Mouse (Mus musculus): ENCODE results near the gene Neb.

The Neb gene

DNA sequence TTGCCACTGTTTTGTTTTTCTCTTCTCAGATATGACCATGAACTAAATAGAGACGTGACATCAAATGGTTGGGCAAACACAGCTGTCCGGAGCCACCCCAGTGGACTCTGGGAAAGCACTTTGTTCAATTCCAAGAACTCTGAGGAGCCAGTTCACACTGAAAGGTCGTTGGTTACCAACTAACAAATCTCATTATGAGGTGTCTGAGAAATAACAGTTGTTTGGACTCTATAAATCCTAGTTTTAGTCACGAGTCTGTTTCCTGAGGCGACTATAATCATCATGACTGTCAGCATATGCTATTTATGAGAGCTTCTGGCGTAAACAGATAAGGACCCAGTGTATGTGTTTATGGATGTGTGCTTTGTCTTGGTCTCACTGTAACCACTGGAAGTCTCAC, 5.8 kb downstream of the Neb start:
- no peak for DNase-seq (ENCODE audit: low spot score)

DNA sequence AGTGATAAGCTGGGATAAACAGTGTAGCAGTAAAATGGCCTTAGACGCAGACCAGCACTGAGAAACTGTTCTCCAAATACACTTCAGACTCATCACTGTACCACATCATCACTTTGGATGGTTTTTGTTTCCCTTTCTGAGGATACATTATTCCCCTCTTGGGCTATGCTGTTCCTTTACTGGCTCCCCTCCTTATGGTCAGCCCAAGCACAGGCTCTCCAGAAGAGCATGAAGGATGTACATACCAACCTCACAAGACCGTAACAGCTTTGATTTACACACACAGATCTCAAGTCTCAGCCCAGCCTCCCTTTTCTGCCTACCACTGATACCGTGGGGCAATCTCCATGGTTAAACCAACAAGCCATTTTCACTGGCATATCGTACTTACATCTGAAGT, 6.2 kb downstream of the Neb start:
- DNase-seq (ENCODE audit: low spot score), result no peak

DNA sequence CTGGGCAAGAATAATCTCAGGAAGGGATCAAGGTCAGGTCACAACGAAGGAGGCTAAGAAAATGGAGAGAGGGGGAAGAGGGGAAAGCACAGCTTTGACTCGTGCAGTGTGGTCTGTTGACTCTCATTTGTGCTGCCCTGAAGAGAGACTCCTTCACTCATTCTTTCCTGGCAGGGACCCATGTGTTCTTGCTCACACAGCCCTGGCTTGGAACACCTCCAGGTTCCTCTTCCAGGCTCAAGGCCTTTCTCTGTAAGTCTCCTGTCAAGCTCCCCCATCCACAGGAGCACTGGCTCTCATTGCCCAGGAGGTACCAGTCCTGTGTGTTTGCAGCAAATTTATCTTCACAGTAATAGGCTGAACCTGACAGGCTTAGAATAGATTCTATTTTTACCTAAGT, 7.2 kb downstream of the Neb start:
- DNase-seq (ENCODE audit: low spot score), result no peak

DNA sequence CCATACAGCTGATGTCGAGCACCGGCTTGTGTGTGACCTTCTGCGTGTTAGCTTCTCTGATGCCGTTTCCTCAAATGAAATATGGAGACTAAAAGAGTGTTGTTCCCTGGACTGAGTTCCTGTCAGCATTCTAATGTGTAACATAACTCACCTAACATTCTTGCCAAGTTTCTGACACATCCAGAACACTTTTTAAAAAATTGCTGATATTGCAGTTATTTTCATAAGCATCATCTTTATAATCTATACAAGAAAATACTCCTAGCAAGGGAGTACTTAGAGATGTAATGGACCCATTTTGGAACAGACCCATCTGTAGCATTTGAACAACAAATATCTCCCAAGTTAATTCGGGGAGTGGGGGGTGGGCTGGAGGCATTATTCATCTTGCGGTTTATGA, 8.7 kb downstream of the Neb start:
- no peak for DNase-seq (ENCODE audit: low spot score)

- no peak for DNase-seq (ENCODE audit: low spot score)
Observed at GRCm38 (mm10) chr2:52367665-52368064, 10.6 kb downstream of the Neb start.

- no peak for DNase-seq (ENCODE audit: low spot score)
Observed at GRCm38 (mm10) chr2:52367248-52367647, 11.0 kb downstream of the Neb start.

DNA sequence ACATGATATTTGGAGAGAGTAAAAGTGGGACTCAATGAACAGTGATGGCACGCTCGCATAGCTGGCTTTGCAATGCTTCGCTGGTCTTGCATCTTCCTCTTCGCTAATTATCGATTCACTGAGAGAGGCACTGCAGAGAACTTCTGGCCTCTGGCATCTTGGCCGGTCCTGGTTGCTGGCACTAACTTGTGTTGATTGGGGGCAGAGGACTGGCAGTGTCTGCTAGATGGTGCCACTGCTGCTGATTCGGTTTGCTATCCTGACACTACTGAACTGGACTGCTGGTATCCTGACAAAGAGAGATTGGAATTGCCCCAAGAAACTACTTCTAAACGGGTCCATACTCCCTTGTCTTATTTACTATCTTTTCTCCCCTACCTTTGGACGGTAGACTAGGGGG, 17.2 kb downstream of the Neb start:
- DNase-seq (ENCODE audit: low spot score), result no peak

DNA sequence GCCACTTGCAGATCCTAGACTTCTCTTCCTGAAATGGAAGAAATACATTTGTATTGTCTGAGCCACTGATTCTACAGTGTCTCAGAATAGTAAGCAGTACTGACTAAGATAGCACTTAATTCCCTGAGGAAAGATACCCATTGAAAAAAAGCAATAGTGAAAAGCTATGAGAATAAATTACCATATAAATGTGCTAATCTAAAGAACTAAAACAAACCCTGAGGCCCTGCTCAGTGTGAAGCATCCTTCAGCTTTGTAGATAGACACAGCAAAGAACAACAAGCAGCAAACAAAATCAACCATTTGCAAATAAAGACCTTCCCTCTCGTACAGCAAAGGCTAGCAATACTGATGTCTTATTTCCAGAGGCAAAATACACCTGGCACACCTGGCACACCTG, 18.6 kb downstream of the Neb start:
- DNase-seq (ENCODE audit: low spot score), result no peak

- DNase-seq (ENCODE audit: low spot score), result no peak
Observed at GRCm38 (mm10) chr2:52358156-52358555, 20.1 kb downstream of the Neb start.

GRCm38 (mm10) chr2:52351029-52351428, 27.2 kb downstream of the Neb start:
- no peak for DNase-seq (ENCODE audit: low spot score)

DNA sequence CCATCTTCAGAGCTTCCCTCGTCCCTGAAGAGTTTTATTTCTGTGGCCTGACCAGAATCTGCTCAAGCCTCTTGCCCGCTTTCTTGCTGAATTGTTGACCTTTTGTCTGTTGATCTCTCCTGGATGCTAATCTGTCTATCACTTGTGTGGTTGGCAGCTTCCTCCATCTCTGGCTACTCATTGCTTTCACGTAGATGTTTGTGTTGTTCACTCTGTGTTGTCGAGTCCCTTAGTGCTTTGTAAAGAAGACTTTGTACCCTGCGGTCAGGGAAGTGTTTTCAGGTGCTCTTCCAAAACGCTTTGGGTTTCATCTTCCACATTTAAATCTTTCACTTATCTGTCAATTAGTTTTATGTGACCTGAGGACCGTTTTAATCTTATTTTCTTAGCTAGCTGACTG, 37.3 kb downstream of the Neb start:
- DNase-seq (ENCODE audit: low spot score), result no peak

DNA sequence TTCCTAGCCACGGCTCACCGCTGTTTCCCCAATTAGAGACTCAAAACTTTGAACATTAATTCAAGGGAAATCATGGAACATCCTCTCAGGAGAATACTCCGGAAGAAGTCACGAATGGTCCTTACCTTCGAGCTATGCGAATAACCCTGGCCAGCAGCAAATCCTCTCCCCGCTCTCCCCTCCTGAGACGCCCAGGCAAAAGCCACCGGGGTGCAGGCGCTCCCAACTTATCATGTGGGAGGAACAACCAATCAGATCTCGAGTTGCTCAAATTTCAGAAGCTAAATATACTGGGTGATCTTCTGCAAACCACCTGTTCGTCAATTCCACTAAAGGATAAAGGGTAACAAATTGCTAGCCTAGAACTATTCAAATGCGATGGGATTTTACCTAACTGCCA, 42.7 kb downstream of the Neb start:
- no peak for DNase-seq (ENCODE audit: low spot score)

- no peak for DNase-seq (ENCODE audit: low spot score)
Observed at GRCm38 (mm10) chr2:52335087-52335486, 43.2 kb downstream of the Neb start.

DNA sequence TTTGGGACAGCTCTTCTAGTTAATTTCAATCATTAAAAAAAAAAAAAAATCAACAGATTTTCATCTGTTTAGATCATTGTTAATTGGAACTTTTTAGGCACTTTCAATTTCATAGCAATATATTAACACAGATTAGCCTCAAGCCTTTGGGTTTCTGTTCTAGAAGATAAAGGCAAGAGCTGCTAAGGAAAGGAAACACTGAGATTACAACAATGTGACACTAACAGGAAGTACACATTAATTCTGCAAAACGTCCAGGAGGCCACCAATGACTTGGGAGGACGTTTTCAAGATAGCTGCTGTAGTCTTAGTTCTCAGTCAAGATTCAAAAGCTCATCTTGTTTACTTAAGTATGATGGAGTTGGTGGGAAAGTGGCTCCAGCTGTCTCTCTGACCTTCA, 44.7 kb downstream of the Neb start:
- DNase-seq (ENCODE audit: low spot score), result no peak

GRCm38 (mm10) chr2:52331761-52332160, 46.5 kb downstream of the Neb start:
- DNase-seq (ENCODE audit: low spot score), result no peak

DNA sequence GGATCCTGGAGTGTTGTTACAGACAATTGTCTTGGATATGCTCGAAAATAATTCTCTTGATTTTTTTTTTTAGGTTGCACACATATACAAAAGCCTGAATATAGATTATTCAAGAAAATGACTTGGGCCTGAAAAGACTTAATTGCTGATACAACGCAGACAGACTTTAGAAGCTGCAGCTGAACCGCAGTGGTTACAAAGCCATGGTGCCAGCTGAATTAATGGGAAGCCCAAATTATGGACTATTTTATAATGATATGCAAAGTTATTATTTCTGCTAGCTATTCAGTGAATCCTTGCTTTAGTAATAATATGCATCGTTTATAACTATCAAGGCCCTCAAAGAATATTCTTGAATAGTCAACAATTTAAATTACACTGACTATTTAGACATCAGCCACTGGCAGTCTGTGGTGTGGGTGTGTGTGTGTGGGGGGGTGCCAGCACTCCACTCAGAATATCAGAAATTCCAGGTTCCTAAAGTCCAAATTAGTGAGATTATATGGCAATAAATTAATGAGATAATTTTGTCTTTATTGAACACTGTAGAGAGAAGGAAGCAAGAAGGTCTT, 50.9 kb downstream of the Neb start:
- DNase-seq (ENCODE audit: low spot score), result no peak

GRCm38 (mm10) chr2:52321866-52322265, 56.4 kb downstream of the Neb start:
- DNase-seq (ENCODE audit: low spot score), result no peak

DNA sequence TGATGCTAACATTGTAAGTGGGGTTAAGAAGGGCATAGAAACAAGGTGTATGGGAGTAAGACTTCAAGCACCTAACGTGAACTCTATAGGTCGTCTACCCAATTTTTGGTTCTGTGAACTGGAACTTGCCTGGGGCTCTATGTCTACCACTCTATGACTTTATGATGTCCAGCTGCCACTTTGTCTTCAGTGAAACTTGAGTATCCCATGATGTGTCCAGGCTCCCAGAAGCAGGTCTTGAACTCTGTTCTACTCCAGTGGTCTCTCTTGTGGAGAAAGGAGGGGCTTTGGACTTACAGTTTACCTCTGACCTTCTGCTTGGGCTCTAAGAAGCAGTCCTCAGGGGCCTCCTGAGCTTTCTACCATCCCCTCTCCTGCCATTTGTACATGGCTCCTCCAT, 58.1 kb downstream of the Neb start:
- DNase-seq (ENCODE audit: low spot score), result no peak

DNA sequence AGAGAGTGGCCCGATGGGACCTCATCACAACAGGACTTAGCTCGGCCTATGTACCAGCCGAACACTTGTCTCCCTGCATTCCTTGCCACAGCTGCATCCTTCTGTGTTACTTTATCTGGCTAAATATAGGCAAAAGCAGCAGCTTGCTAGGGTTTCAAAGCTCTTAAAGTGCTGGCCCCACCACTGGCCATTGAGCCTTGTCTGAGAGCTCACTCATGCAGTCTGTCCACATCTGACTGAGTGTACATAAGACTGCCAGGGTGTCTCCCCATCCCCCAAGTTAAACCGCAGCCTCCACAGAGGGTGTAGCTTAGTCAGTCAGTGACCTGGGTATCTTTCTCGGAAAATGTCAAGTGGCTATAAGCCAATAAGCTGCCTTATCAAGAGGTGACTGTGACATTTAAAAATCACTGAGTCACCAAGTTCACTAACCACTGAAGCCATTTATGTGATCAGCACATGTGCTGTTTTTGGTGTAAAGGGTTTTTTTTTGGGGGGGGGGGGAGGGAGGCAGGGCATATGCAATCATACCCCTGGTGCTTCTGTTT, 59.2 kb downstream of the Neb start:
- no peak for DNase-seq (ENCODE audit: low spot score)

DNA sequence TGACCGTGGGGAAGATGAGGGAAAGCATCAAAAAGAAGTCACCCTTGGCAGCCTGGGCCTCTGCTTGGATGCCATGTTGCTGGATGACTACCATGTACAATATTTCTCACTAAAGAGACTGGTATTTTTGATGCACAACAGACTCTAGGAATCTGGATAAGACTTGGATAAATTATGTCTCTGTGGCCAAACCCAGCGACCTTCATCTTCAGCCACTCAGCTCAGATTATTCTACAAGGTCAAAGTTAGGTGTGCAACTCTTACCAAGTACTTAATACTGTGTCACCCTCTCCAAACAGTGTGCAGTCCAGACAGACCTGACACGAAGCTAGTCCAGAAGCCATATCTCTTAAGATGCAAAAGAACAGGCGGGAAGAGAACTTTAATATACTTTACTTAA, 60.8 kb downstream of the Neb start:
- DNase-seq (ENCODE audit: low spot score), result no peak

DNA sequence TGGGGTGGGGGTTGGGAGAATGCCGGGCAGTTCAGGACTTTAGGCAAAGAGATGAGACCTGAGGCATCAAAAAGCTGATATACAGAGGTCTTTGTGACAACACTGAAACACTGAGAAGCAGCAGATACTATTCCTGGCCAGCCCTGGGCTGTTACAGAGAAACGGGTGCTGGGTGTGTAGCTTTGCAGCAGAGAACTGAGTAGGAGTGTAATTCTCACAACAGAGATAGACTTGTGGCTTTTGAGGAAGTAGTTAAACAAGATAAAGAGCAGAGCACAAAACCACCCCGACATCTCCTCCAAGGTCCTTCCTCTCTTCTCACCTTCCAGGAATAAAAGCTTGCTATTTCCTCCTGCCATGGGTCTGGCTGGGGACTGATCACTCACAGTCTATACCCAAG, 62.5 kb downstream of the Neb start:
- no peak for DNase-seq (ENCODE audit: low spot score)

- DNase-seq (ENCODE audit: low spot score), result no peak
Observed at GRCm38 (mm10) chr2:52314922-52315730, 63.1 kb downstream of the Neb start.

DNA sequence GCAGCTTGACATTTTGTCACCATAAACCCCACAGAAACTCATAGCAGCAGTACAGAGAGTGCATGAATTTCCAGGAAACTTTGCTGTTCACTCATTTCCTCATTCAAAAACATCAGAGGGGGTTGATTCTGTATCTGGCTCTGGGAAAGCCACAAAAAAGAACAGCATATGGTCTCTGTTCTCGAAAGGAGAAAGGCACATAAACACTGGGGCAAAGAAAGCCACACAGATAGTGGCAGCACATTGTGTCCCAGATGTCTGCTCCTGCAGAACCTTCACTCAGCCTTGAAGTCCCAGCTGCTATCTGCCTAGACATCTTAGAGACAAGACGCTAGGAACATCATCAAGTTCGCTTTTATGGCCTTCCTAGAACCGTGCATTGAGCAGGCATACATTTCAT, 67.5 kb downstream of the Neb start:
- DNase-seq (ENCODE audit: low spot score), result no peak

GRCm38 (mm10) chr2:52306635-52307034, 71.6 kb downstream of the Neb start:
- no peak for DNase-seq (ENCODE audit: low spot score)
